Mouse (Mus musculus) heart, postnatal 0 days (tissue): ENCODE results near the gene Jarid2. TPM values are rescaled to one million over a fixed set of nuclear protein-coding genes. Genes with fewer than 3 reads are reported as not detected.

Experiments used
- ATAC-seq: fragments of 200-750 bp; cut with Nextera tagmentation; 2 replicates; pipeline ENCODE4 v1.8.0; 2017; ENCODE audit warnings: low read depth, moderate number of reproducible peaks, moderate library complexity; ENCODE audit not compliant: insufficient read depth
- DNase-seq: peaks from one replicate; pipeline ENCODE4 v3.0.0-alpha.2; 2016; ENCODE audit warnings: low spot score
- H3K27ac ChIP-seq: fragments of 300-500 bp; sonication (generic); 2 replicates; pipeline ENCODE4 v1.5.1; 2014; ENCODE audit warnings: low read depth, mild to moderate bottlenecking
- H3K27me3 ChIP-seq: fragments of 300-500 bp; sonication (generic); 2 replicates; pipeline ENCODE4 v1.6.1; 2014; ENCODE audit warnings: low read length, mixed read lengths; ENCODE audit not compliant: control insufficient read depth, insufficient read depth
- H3K36me3 ChIP-seq: fragments of 300-500 bp; sonication (generic); replicated peaks from 2 replicates; pipeline ENCODE4 v1.6.1; 2014; ENCODE audit warnings: low read length, mixed read lengths; ENCODE audit not compliant: control insufficient read depth, insufficient read depth
- H3K4me1 ChIP-seq: fragments of 300-500 bp; sonication (generic); 2 replicates; pipeline ENCODE4 v1.6.1; 2014; ENCODE audit warnings: antibody characterized with exemption; ENCODE audit not compliant: control insufficient read depth, insufficient read depth
- H3K4me2 ChIP-seq: fragments of 300-500 bp; sonication (generic); 2 replicates; pipeline ENCODE4 v1.6.1; 2014; ENCODE audit warnings: low read depth, mild to moderate bottlenecking, low read length, moderate library complexity
- H3K4me3 ChIP-seq: fragments of 300-500 bp; sonication (generic); 2 replicates; pipeline ENCODE4 v1.5.1; 2014; ENCODE audit warnings: low read depth, low read length
- H3K9ac ChIP-seq: fragments of 300-500 bp; sonication (generic); replicated peaks from 2 replicates; pipeline ENCODE4 v1.6.1; 2014; ENCODE audit warnings: low read depth, low read length, mixed read lengths
- H3K9me3 ChIP-seq: fragments of 300-500 bp; sonication (generic); replicated peaks from 2 replicates; pipeline ENCODE4 v1.6.1; 2016; ENCODE audit warnings: low read length; ENCODE audit not compliant: control insufficient read depth
- CTCF ChIP-seq: IDR thresholded peaks from 2 replicates; pipeline ENCODE4 v1.5.1; 2016; ENCODE audit warnings: antibody characterized with exemption, control low read depth, low read depth
- EP300 ChIP-seq: IDR thresholded peaks from 2 replicates; pipeline ENCODE4 v1.6.1; 2016; ENCODE audit warnings: antibody characterized with exemption, low read depth
- WGBS: fragments of 180-500 bp; shearing (Covaris S2); extraction: QIAGEN DNeasy Blood & Tissue Kit; methylation state at CpG from one replicate; pipeline ENCODE4 v1.1.7; 2014; 5-methylcytosine and 5-hydroxymethylcytosine counted together
- polyA plus RNA-seq: library from polyadenylated mRNA; unstranded; fragments of >200 nt; fragmentation: Nextera tagmentation; extraction: Ambion mirVana; gene quantifications from 2 replicates; pipeline ENCODE4 v1.2.1, GENCODE M21; 2015
- total RNA-seq: library from RNA; depleted of rRNA; stranded (reverse); fragments of >200 nt; gene quantifications from 2 replicates; pipeline ENCODE4 v1.2.3, GENCODE M21; 2014; ENCODE audit warnings: low replicate concordance

Jarid2 gene
- total and polyA plus RNA-seq, 2 experiments from 2014 or later, result 10.2 to 17.7 TPM

DNA sequence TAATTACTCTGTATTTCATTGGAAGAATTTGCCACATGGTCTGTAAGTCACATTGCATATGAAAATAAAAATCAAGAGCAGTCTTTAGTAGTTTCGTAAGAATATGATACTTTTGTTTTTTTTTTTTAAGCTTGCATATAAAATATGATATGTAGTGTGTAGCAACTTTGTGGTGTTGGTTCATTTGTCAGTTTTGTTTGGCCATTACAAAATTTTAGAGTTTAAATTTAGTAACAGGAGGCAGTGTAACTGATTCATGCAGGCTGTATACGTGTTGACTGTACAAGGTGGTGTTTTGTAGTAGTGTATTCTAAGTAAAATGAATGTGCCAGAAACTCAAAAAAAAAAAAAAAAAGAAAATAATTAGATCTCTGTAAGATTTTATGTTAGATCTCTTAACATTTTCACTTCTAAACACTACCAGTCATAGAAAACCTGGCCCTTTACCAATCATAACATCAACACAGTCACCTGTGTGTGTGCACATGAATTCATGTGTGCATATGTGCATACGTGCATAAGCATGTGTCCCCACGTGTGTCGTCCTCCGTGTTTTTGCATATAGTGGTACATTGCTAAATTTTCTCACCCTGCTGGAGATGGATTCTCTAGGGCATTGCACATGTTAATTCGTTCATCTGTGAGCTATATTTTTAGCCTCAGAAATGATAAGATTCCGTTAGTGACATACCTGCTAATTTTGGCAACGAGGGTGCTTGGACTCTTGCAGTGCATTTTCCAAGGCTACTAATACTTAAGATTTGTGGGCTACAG, 59.3 kb downstream of the Jarid2 start:
- WGBS, result 32% methylated on average over 9 of the region's 9 CpGs
- Histone ChIP-seq H3K27ac (peak overlapping the region; percentile 48; the same call in 1 of the 2 replicates), H3K4me2 (peak overlapping the region; percentile 54), H3K4me1 (peaks cover 48% of the 10 kb centered on the region), H3K9me3 (no peaks in the 10 kb centered on the region), H3K9ac (no peak overlapping the region), H3K27me3 (no peaks in the 10 kb centered on the region), H3K4me3 (peak overlapping the region; percentile 18; the same call in 1 of the 2 replicates), H3K36me3 (no peaks in the 10 kb centered on the region)
- TF ChIP-seq CTCF (no peak), EP300 (no peak)
- DNase-seq, result no peak
- no peak for ATAC-seq

DNA sequence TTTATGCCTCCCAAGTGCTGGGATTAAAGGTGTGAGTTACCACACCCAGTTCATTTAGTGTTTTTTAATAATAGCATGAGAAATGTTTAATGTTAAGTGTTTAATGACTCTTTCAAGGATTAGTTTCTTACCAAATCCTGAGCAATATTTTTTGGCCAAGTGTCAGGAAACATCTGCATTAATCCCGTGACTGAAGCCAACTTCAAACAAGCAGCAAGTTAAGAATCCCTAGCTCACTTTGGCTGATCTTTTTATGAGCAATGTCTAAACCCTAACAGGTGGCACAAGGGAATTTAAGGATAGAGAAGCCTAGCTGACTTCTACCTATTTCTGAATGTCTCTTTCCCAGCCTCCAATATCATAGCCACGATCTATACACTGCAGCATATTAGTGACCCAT, 60.7 kb downstream of the Jarid2 start:
- no peak overlapping the region for H3K4me2 ChIP-seq
- ATAC-seq (no peak), DNase-seq (no peak)
- no peak overlapping the region for H3K4me3 ChIP-seq
- no peaks in the 10 kb centered on the region for H3K9me3 ChIP-seq
- no peak overlapping the region for H3K9ac ChIP-seq
- 46% methylated on average over 2 of the region's 2 CpGs for WGBS
- H3K27me3 ChIP-seq, result no peaks in the 10 kb centered on the region
- H3K27ac ChIP-seq, result peak overlapping the region; percentile 7; the same call in 1 of the 2 replicates
- TF ChIP-seq EP300, result no peak
- TF ChIP-seq CTCF, result no peak
- H3K36me3 ChIP-seq, result no peaks in the 10 kb centered on the region
- peaks cover 58% of the 10 kb centered on the region for H3K4me1 ChIP-seq

- ATAC-seq, result no peak
- DNase-seq, result no peak
- H3K4me1 ChIP-seq, result peaks cover 77% of the 10 kb centered on the region
- no peaks in the 10 kb centered on the region for H3K9me3 ChIP-seq
- no peak overlapping the region for H3K4me3 ChIP-seq
- no peak overlapping the region for H3K9ac ChIP-seq
- no peaks in the 10 kb centered on the region for H3K36me3 ChIP-seq
- no peaks in the 10 kb centered on the region for H3K27me3 ChIP-seq
- TF ChIP-seq EP300 (no peak), CTCF (no peak)
- 68% methylated on average over 3 of the region's 3 CpGs for WGBS
- no peak overlapping the region for H3K27ac ChIP-seq
- H3K4me2 ChIP-seq, result no peak overlapping the region
These were observed 63.2 kb downstream of the Jarid2 start for GRCm38 (mm10) chr13:44792361-44792892.

DNA sequence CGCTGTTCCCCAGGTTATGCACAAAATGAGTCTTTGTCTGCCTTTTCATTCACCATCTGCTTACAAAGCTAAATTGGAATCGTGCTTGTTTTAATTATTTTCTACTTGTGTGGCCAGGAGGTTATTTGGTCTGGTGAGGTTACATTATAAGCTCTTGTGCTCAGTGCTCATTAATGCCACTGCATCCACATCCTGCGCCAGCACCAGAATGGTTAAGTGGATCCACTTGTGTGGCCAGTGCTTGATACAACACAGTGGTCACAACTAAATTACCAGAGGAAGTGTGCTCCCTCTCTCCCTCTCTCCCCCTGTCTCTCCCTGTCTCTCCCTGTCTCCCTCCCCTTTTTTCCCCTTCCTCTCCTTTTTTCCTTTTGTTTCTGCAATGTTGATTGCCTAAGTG, 66.6 kb downstream of the Jarid2 start:
- Histone ChIP-seq H3K4me3 (no peak overlapping the region), H3K9me3 (no peaks in the 10 kb centered on the region), H3K27ac (no peak overlapping the region), H3K9ac (no peak overlapping the region), H3K4me2 (no peak overlapping the region), H3K36me3 (no peaks in the 10 kb centered on the region), H3K4me1 (peaks cover 65% of the 10 kb centered on the region), H3K27me3 (no peaks in the 10 kb centered on the region)
- 75% methylated on average over 3 of the region's 3 CpGs for WGBS
- no peak for TF ChIP-seq CTCF
- TF ChIP-seq EP300, result no peak
- ATAC-seq (no peak), DNase-seq (no peak)

DNA sequence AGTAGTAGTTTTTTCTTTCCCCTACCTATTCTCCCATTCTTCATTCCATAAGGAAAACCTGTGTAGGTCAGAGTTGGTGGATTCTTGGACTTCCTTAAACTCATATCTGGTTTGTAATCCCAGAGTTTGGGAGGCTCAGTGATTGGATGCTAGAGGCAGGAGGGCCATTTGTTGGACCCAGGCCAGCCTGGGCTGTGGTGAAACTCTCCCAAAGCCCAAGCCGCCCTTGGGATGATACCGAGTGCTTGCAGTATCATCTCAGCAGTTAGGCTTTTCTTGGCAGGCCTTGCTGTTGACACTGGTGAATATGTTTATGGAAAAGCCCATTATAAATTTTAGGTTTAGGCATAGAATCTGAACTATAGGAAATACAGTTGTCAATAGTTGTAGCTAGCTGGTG, 67.5 kb downstream of the Jarid2 start:
- Histone ChIP-seq H3K27me3 (no peaks in the 10 kb centered on the region), H3K36me3 (no peaks in the 10 kb centered on the region), H3K9me3 (no peaks in the 10 kb centered on the region), H3K9ac (no peak overlapping the region), H3K4me3 (no peak overlapping the region), H3K4me2 (no peak overlapping the region), H3K27ac (no peak overlapping the region), H3K4me1 (peaks cover 59% of the 10 kb centered on the region)
- no peak for DNase-seq
- ATAC-seq, result no peak
- no peak for TF ChIP-seq EP300
- WGBS, result 18% methylated on average over 2 of the region's 2 CpGs

GRCm38 (mm10) chr13:44798280-44798679, 69.0 kb downstream of the Jarid2 start:
- no peaks in the 10 kb centered on the region for H3K27me3 ChIP-seq
- no peak overlapping the region for H3K4me3 ChIP-seq
- WGBS, result 72% methylated on average over 3 of the region's 3 CpGs

More at GRCm38 (mm10) chr13:44798280-44798679, 69.0 kb downstream of the Jarid2 start:
- no peak overlapping the region for H3K9ac ChIP-seq
- H3K4me1 ChIP-seq, result peaks cover 48% of the 10 kb centered on the region
- no peak overlapping the region for H3K27ac ChIP-seq
- peak; percentile 28 for DNase-seq
- TF ChIP-seq EP300, result no peak
- peak; percentile 42 for TF ChIP-seq CTCF
- H3K36me3 ChIP-seq, result no peaks in the 10 kb centered on the region
- H3K9me3 ChIP-seq, result no peaks in the 10 kb centered on the region
- H3K4me2 ChIP-seq, result no peak overlapping the region
- no peak for ATAC-seq
